Mouse (Mus musculus) CH12.LX (cell line): Measurements from ENCODE around the gene Gm5105. TPM values are rescaled to one million over a fixed set of nuclear protein-coding genes. Genes with fewer than 3 reads are reported as not detected.

Experiments
- DNase-seq: peaks from one replicate; pipeline ENCODE4 v3.0.0-alpha.2; 2013; ENCODE audit errors: extremely low read depth
- H3K27ac ChIP-seq: 2 replicates; pipeline ENCODE4 v1.5.1; 2012; ENCODE audit warnings: low read depth, mild to moderate bottlenecking, control low read depth, moderate library complexity; ENCODE audit not compliant: insufficient read depth
- H3K27me3 ChIP-seq: replicated peaks from 2 replicates; pipeline ENCODE3; 2012; ENCODE audit warnings: inconsistent platforms
- H3K36me3 ChIP-seq, 2 experiments: replicated peaks in 1 of 2; 2 replicates each; pipeline versions ENCODE3 to v1.6.1; 2012; ENCODE audit warnings: inconsistent platforms in 1 of 2, low read length in 1 of 2, mild to moderate bottlenecking in 1 of 2, mixed read lengths in 1 of 2, moderate library complexity in 1 of 2; ENCODE audit not compliant: control insufficient read depth in 1 of 2, insufficient read depth in 1 of 2
- H3K4me1 ChIP-seq, 2 experiments: 2 replicates each; pipeline ENCODE4 v1.6.1; 2012; ENCODE audit warnings: inconsistent platforms in 1 of 2, moderate library complexity in 1 of 2; ENCODE audit not compliant: insufficient read depth in 2 of 2, control insufficient read depth in 1 of 2
- H3K4me2 ChIP-seq: 2 replicates; pipeline ENCODE4 v1.6.1; 2012; ENCODE audit warnings: low read depth, mild to moderate bottlenecking, control low read depth; ENCODE audit not compliant: poor library complexity, insufficient read depth, severe bottlenecking
- H3K4me3 ChIP-seq, 3 experiments: fragments of 150-350 bp in 1 of 3; sonication (generic) in 1 of 3; replicated peaks in 1 of 3; 2 replicates each; pipeline versions ENCODE3 to v1.5.1; 2011 to 2012; ENCODE audit warnings: low read depth in 2 of 3, low read length in 2 of 3, mild to moderate bottlenecking in 2 of 3, moderate library complexity in 2 of 3, control low read depth in 1 of 3, improper control_type of control experiment in 1 of 3, inconsistent platforms in 1 of 3, mixed read lengths in 1 of 3; ENCODE audit not compliant: poor library complexity in 1 of 3
- H3K79me2 ChIP-seq: replicated peaks from 2 replicates; pipeline ENCODE4 v1.6.1; 2012; ENCODE audit warnings: mild to moderate bottlenecking, moderate library complexity; ENCODE audit not compliant: control insufficient read depth, poor library complexity, insufficient read depth, severe bottlenecking; ENCODE audit errors: extremely low read depth
- H3K9ac ChIP-seq: 2 replicates; pipeline ENCODE4 v1.6.1; 2012; ENCODE audit warnings: low read depth, mild to moderate bottlenecking, control low read depth, moderate library complexity; ENCODE audit not compliant: insufficient read depth
- H3K9me3 ChIP-seq: replicated peaks from 2 replicates; pipeline ENCODE3; 2012; ENCODE audit warnings: low read length, inconsistent platforms, mixed read lengths
- BHLHE40 ChIP-seq: IDR thresholded peaks from 2 replicates; pipeline ENCODE4 v1.6.1; 2011; ENCODE audit warnings: mild to moderate bottlenecking, low read depth, low read length, improper control_type of control experiment
- CHD2 ChIP-seq: IDR thresholded peaks from 2 replicates; pipeline ENCODE4 v1.6.1; 2011; ENCODE audit warnings: low read length, improper control_type of control experiment
- GABPA ChIP-seq: IDR thresholded peaks from 2 replicates; pipeline ENCODE4 v1.6.1; 2012; ENCODE audit warnings: low read depth, low read length, improper control_type of control experiment, inconsistent platforms; ENCODE audit not compliant: insufficient replicate concordance
- IRF4 ChIP-seq: IDR thresholded peaks from 2 replicates; pipeline ENCODE4 v1.6.1; 2014; ENCODE audit warnings: low read depth, mild to moderate bottlenecking, inconsistent platforms, low read length, improper control_type of control experiment
- MAFK ChIP-seq: IDR thresholded peaks from 2 replicates; pipeline ENCODE4 v1.6.1; 2011; ENCODE audit warnings: low read length, improper control_type of control experiment; ENCODE audit not compliant: insufficient replicate concordance
- MAZ ChIP-seq: IDR thresholded peaks from 2 replicates; pipeline ENCODE4 v1.6.1; 2012; ENCODE audit warnings: low read depth, mild to moderate bottlenecking, inconsistent platforms, low read length, improper control_type of control experiment, moderate library complexity
- MXI1 ChIP-seq: IDR thresholded peaks from 2 replicates; pipeline ENCODE4 v1.6.1; 2011; ENCODE audit warnings: mild to moderate bottlenecking, low read depth, low read length, improper control_type of control experiment
- MYC ChIP-seq: IDR thresholded peaks from 2 replicates; pipeline ENCODE4 v1.6.1; 2011; ENCODE audit warnings: low read depth, mild to moderate bottlenecking, improper control_type of control experiment, low read length
- NRF1 ChIP-seq: IDR thresholded peaks from 2 replicates; pipeline ENCODE4 v1.6.1; 2014; ENCODE audit warnings: low read depth, mild to moderate bottlenecking, inconsistent platforms, low read length, improper control_type of control experiment, moderate library complexity
- PAX5 ChIP-seq: IDR thresholded peaks from 2 replicates; pipeline ENCODE4 v1.6.1; 2012; ENCODE audit warnings: low read length, inconsistent platforms, mixed read lengths
- POLR2A ChIP-seq: IDR thresholded peaks from 2 replicates; pipeline ENCODE4 v1.6.1; 2011; ENCODE audit warnings: low read depth, mild to moderate bottlenecking, improper control_type of control experiment, low read length
- POLR2AphosphoS2 ChIP-seq: IDR thresholded peaks from 2 replicates; pipeline ENCODE4 v1.6.1; 2011; ENCODE audit warnings: low read depth, low read length, improper control_type of control experiment
- SIN3A ChIP-seq: IDR thresholded peaks from 2 replicates; pipeline ENCODE4 v1.6.1; 2012; ENCODE audit warnings: low read length, improper control_type of control experiment, inconsistent platforms
- ZKSCAN1 ChIP-seq: IDR thresholded peaks from 2 replicates; pipeline ENCODE4 v1.6.1; 2012; ENCODE audit warnings: low read depth, inconsistent platforms, low read length, improper control_type of control experiment, borderline replicate concordance
- ZNF384 ChIP-seq: IDR thresholded peaks from 2 replicates; pipeline ENCODE4 v1.6.1; 2012; ENCODE audit warnings: low read depth, low read length, improper control_type of control experiment, inconsistent platforms
- dilution Hi-C: fragments of 300-500 bp; cut with MboI; formaldehyde crosslinking; loops from 2 replicates; pipeline ENCODE4 v1.14.3; 2020; ENCODE audit warnings: low sequenced_read_pairs; ENCODE audit not compliant: extremely low pct_unique_long_range_greater_than_20kb, extremely low pct_ligation_motif_present
- in situ Hi-C: fragments of 300-500 bp; cut with MboI; formaldehyde crosslinking; loops from 3 replicates; pipeline ENCODE4 v1.14.3; 2019; ENCODE audit warnings: low sequenced_read_pairs, low pct_ligation_motif_present, low pct_unique_long_range_greater_than_20kb, mixed read lengths
- polyA plus RNA-seq: library from polyadenylated mRNA; unstranded; fragments of >175 nt; gene quantifications from 2 replicates; pipeline ENCODE4 v1.2.1, GENCODE M21; 2012; ENCODE audit warnings: low read depth; ENCODE audit not compliant: insufficient read length
- total RNA-seq, 2 experiments: library from RNA; depleted of rRNA; stranded (reverse); fragments of 300-350 nt in 1 of 2; fragments of >200 nt in 1 of 2; gene quantifications; 2 replicates each; pipeline ENCODE4 v1.2.3; 2012 to 2014

Gm5105 gene
- total and polyA plus RNA-seq, 3 experiments = 0.13 TPM; not detected in 2

GRCm38 (mm10) chr3:138008152-138008551 lies 59.0 kb downstream of the Gm5105 start:
- Histone ChIP-seq H3K79me2 (no peaks in the 10 kb centered on the region), H3K4me3 (no peak overlapping the region)

GRCm38 (mm10) chr3:138006896-138007295 lies 60.3 kb downstream of the Gm5105 start:
- Histone ChIP-seq H3K79me2 (no peaks in the 10 kb centered on the region), H3K4me3 (no peak overlapping the region), H3K4me2 (no peak overlapping the region), H3K27ac (no peak overlapping the region), H3K4me1 (peaks cover 20 to 47% of the 10 kb centered on the region in 2 experiments), H3K9ac (no peak overlapping the region), H3K27me3 (no peaks in the 10 kb centered on the region), H3K9me3 (peaks cover 7% of the 10 kb centered on the region), H3K36me3 (no peaks in the 10 kb centered on the region)
- DNase-seq = no peak
- in situ Hi-C loops = no loop called here
- TF ChIP-seq SIN3A (no peak), MAFK (no peak), GABPA (no peak), ZNF384 (no peak), MYC (no peak), PAX5 (no peak), MAZ (no peak), NRF1 (no peak), CHD2 (no peak), POLR2A (no peak), MXI1 (no peak), BHLHE40 (no peak), ZKSCAN1 (no peak)
- dilution Hi-C loops = no loop called here

More at GRCm38 (mm10) chr3:138008152-138008551, 59.0 kb downstream of the Gm5105 start:
- H3K4me2 ChIP-seq = no peak overlapping the region
- H3K27me3 ChIP-seq = no peaks in the 10 kb centered on the region
- H3K4me1 ChIP-seq = peaks cover 12 to 44% of the 10 kb centered on the region in 2 experiments
- in situ Hi-C loops = no loop called here
- TF ChIP-seq CHD2 (no peak), POLR2AphosphoS2 (no peak), POLR2A (no peak), IRF4 (peak; percentile 53; the same call in 1 of the 2 replicates)
- no peaks in the 10 kb centered on the region for H3K36me3 ChIP-seq
- DNase-seq = no peak
- peaks cover 7% of the 10 kb centered on the region for H3K9me3 ChIP-seq
- dilution Hi-C loops = no loop called here
- no peak overlapping the region for H3K27ac ChIP-seq
- no peak overlapping the region; the same call in 1 of the 2 replicates for H3K9ac ChIP-seq
